Mouse (Mus musculus) bone marrow, adult 2 months (tissue): ENCODE measurements around the gene Xkr7.

Experiments used
- CTCF ChIP-seq: fragments of 200-500 bp; IDR thresholded peaks from 2 replicates; pipeline ENCODE4 v1.5.1; 2011; ENCODE audit warnings: low read length, control low read depth; ENCODE audit not compliant: control insufficient read depth, insufficient read depth
- POLR2A ChIP-seq: fragments of 200-500 bp; IDR thresholded peaks from 2 replicates; pipeline ENCODE4 v1.6.1; 2011; ENCODE audit warnings: low read depth, mild to moderate bottlenecking, control low read depth, low read length, borderline replicate concordance; ENCODE audit not compliant: control insufficient read depth

GRCm38 (mm10) chr2:153043886-153044285 lies 12.2 kb downstream of the Xkr7 start:
- no peak for TF ChIP-seq CTCF
- TF ChIP-seq POLR2A = no peak
